In the genomic region with DNA sequence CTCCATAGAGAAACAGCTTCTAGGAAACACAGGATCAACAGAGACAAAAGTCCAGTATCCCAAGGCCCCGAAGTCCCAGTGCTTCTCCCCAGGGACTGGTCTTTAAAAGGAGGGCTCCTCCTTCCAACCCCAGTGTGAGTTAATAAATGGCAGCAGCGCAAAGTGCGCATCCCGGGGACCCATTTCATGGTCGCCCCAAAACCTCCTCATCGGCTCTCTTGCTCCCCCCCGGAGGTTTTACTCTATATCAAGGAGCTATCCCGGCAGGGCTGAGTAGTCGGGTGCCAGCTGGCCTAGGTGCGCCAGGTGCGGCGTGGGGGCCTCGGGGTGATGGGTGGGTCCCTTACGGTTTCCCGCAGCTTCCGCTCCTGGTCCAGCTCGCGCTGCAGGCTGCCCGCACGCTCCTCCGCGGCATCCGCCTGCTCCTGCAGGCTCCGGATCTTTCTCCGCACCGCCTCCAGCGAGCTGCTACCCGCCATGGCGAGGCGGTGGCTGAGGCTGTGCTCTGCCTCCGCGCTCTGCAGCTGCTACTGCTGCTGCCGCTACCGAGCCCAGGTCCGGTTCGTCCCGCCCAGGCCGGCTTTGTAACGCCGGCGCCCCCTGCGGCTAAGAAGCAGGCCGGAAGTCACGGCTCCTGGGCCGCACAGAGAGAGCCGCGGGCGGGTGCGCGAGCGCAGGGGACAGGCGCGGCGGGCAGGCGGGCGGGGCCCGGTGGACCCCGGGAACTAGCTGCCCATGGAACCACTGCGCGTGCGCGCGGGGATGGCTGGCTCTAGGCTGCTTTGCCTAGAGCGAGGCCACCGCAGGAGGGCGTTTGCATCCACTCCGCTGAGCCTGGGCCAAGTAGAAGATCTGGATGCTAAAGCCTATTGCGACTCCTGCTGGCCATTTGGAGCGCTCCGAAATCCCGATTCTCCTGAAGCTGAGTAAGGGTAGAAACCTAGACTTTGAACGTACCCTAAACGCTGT, we compare ENCODE assay signal across 8 mouse cellular contexts. TPM values are rescaled to one million over a fixed set of nuclear protein-coding genes. Genes with fewer than 3 reads are reported as not detected.
A peak's percentile ranks its signal among the peaks of the same experiment; 100 is the strongest.
DNase-seq lines count a peak whose midpoint lies in the region; ATAC-seq lines count a peak whose summit lies in the region.

No protein-coding gene starts in this region.

- H3K4me2 ChIP-seq in heart, embryonic 14.5 days (ENCODE audit: low read length), result peak overlapping the region; percentile 93
- H3K4me2 ChIP-seq in liver, embryonic 13.5 days, result peak overlapping the region; percentile 78
- H3K4me2 ChIP-seq in stomach, embryonic 16.5 days (ENCODE audit: low read depth, low read length), result peak overlapping the region; percentile 82

- H3K9ac ChIP-seq in heart, embryonic 14.5 days (ENCODE audit: low read length), result peak overlapping the region; percentile 99
- peak overlapping the region; percentile 96 for H3K9ac ChIP-seq in liver, embryonic 13.5 days
- H3K9ac ChIP-seq in stomach, embryonic 16.5 days (ENCODE audit: low read length), result peak overlapping the region; percentile 93

- H3K36me3 ChIP-seq in heart, embryonic 14.5 days (ENCODE audit: control insufficient read depth, insufficient read depth, low read length), result peaks cover 77% of the 10 kb centered on the region
- H3K36me3 ChIP-seq in liver, embryonic 13.5 days, result peaks cover 8% of the 10 kb centered on the region; the same call in 1 of the 2 replicates
- no peaks in the 10 kb centered on the region for H3K36me3 ChIP-seq in stomach, embryonic 16.5 days (ENCODE audit: control insufficient read depth, insufficient read depth, low read length)

- H3K9me3 ChIP-seq in heart, embryonic 14.5 days (ENCODE audit: control insufficient read depth, low read length), result no peaks in the 10 kb centered on the region
- no peaks in the 10 kb centered on the region for H3K9me3 ChIP-seq in liver, embryonic 13.5 days (replicated peaks)
- no peaks in the 10 kb centered on the region for H3K9me3 ChIP-seq in stomach, embryonic 16.5 days (replicated peaks; ENCODE audit: control insufficient read depth, low read length)

- H3K27ac ChIP-seq in brown adipose tissue, adult 24 weeks (replicated peaks; ENCODE audit: low read depth, low read length), result peak overlapping the region; percentile 71
- H3K27ac ChIP-seq in heart, embryonic 14.5 days (replicated peaks in 1 of 2; ENCODE audit: control insufficient read depth in 1 of 2, insufficient read depth in 1 of 2, low read depth in 2 of 2, low read length in 2 of 2), result peak overlapping the region; percentile 47 to 99
- peak overlapping the region; percentile 99 for H3K27ac ChIP-seq in liver, embryonic 13.5 days
- peak overlapping the region; percentile 96 for H3K27ac ChIP-seq in stomach, embryonic 16.5 days (ENCODE audit: low read length)

- H3K4me1 ChIP-seq in brown adipose tissue, adult 24 weeks (ENCODE audit: control insufficient read depth, insufficient read depth, insufficient read length, low read length), result peaks cover 27% of the 10 kb centered on the region
- peaks cover 23 to 51% of the 10 kb centered on the region in 2 experiments for H3K4me1 ChIP-seq in heart, embryonic 14.5 days (ENCODE audit: control insufficient read depth in 2 of 2, insufficient read depth in 2 of 2, low read length in 2 of 2)
- peaks cover 78% of the 10 kb centered on the region for H3K4me1 ChIP-seq in liver, embryonic 13.5 days (replicated peaks)
- peaks cover 59% of the 10 kb centered on the region for H3K4me1 ChIP-seq in stomach, embryonic 16.5 days (ENCODE audit: control insufficient read depth, insufficient read depth, low read length)

- peak; percentile 99 for DNase-seq in CD4-positive, CD25-positive, alpha-beta regulatory T cell, adult 2 months (ENCODE audit: low read depth, low spot score)
- peak; percentile 33 for DNase-seq in fat pad, adult 2 months (ENCODE audit: extremely low read depth, low read depth, low spot score)
- peak; percentile 100 for DNase-seq in kidney, postnatal 14 days
- DNase-seq in liver, embryonic 13.5 days, result peak; percentile 100
- peak; percentile 99 for DNase-seq in neural tube, embryonic 10.5 days (ENCODE audit: extremely low spot score, low spot score)

- peak overlapping the region; percentile 78 for H3K4me3 ChIP-seq in brown adipose tissue, adult 24 weeks (ENCODE audit: insufficient read depth, low read depth, low read length)
- H3K4me3 ChIP-seq in heart, embryonic 14.5 days (ENCODE audit: control insufficient read depth in 1 of 2, insufficient read depth in 1 of 2, low read depth in 1 of 2, low read length in 2 of 2), result peak overlapping the region; percentile 57 to 92
- H3K4me3 ChIP-seq in liver, embryonic 13.5 days (replicated peaks), result peak overlapping the region; percentile 95
- H3K4me3 ChIP-seq in stomach, embryonic 16.5 days (replicated peaks; ENCODE audit: low read length), result peak overlapping the region; percentile 79

- no peaks in the 10 kb centered on the region for H3K27me3 ChIP-seq in heart, embryonic 14.5 days (ENCODE audit: control insufficient read depth, insufficient read depth, low read length)
- H3K27me3 ChIP-seq in liver, embryonic 13.5 days, result peaks cover 41% of the 10 kb centered on the region
- no peaks in the 10 kb centered on the region for H3K27me3 ChIP-seq in stomach, embryonic 16.5 days (ENCODE audit: control insufficient read depth, insufficient read depth, low read length)

- peak; percentile 86 for ATAC-seq in heart, embryonic 14.5 days (ENCODE audit: insufficient number of reproducible peaks, insufficient read depth, low FRiP score, low read depth)
- peak; percentile 94 for ATAC-seq in liver, embryonic 13.5 days (ENCODE audit: low read depth)
- peak; percentile 93 for ATAC-seq in stomach, embryonic 16.5 days (ENCODE audit: insufficient read depth, low FRiP score)

- WGBS in heart, embryonic 14.5 days, result 1% methylated on average over 73 of the region's 73 CpGs
- WGBS in liver, embryonic 13.5 days (ENCODE audit: insufficient replicate concordance), result under 1% methylated on average over 73 of the region's 73 CpGs
- under 1% methylated on average over 73 of the region's 73 CpGs for WGBS in stomach, embryonic 16.5 days

RNA-seq across cellular contexts. Expression of a gene that starts 5.7 kb away (rescaled TPM):
- polyA plus RNA-seq in brown adipose tissue, adult 24 weeks (2012; ENCODE audit: insufficient read depth, insufficient read length, missing spikeins), result 270 and 325 TPM in 2 replicates
- polyA plus RNA-seq in heart, embryonic 14.5 days (2014; fragmentation: Nextera tagmentation; extraction: Ambion mirVana), result 5,210 and 5,334 TPM in 2 replicates
- 168 and 198 TPM in 2 replicates for polyA plus RNA-seq in liver, embryonic 13.5 days (2015; fragmentation: Nextera tagmentation; extraction: Ambion mirVana)
- polyA plus RNA-seq in stomach, embryonic 16.5 days (2015; fragmentation: Nextera tagmentation; extraction: Ambion mirVana), result 1,286 and 1,473 TPM in 2 replicates

Comparison
In these comparisons a context has a peak if more than half of its experiments do, and no peak if none do; other contexts are left out.
1. Peak in every context shown above with its lines: DNase-seq, ATAC-seq, H3K4me3 ChIP-seq and H3K27ac ChIP-seq.
2. DNase-seq: peak in every context shown above with its lines; median percentile 100 in kidney, postnatal 14 days; 100 in liver, embryonic 13.5 days; 99 in CD4-positive, CD25-positive, alpha-beta regulatory T cell, adult 2 months; 99 in neural tube, embryonic 10.5 days; 33 in fat pad, adult 2 months.